Mouse (Mus musculus) embryo, embryonic 9.5 days (tissue): ENCODE measurements around the gene Spi1.
A peak's percentile ranks its signal among the peaks of the same experiment; 100 is the strongest.
"Not testable (repeated sequence)": the region's sequence is repeated elsewhere in the genome, so short reads cannot be mapped to it uniquely, and the experiment has no call there.

Source experiments
- DNase-seq: peaks from one replicate; pipeline ENCODE4 v3.0.0-alpha.2; 2017; ENCODE audit errors: extremely low spot score

Spi1 gene

DNA sequence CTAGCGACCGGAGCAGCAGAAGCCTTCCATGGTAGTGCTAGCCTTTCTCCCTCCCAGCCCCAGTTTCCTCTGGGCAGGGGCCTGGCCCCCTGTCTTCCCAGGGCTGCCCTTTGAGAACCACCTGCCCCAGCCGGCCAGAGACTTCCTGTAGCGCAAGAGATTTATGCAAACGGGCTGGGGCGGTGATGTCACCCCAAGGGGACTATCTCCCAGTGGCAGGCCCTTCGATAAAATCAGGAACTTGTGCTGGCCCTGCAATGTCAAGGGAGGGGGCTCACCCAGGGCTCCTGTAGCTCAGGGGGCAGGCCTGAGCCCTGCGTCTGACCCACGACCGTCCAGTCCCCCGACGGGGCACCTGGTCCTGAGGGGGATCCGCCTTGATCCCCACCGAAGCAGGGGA, 14.3 kb downstream of the Spi1 start:
- DNase-seq, result no peak

DNA sequence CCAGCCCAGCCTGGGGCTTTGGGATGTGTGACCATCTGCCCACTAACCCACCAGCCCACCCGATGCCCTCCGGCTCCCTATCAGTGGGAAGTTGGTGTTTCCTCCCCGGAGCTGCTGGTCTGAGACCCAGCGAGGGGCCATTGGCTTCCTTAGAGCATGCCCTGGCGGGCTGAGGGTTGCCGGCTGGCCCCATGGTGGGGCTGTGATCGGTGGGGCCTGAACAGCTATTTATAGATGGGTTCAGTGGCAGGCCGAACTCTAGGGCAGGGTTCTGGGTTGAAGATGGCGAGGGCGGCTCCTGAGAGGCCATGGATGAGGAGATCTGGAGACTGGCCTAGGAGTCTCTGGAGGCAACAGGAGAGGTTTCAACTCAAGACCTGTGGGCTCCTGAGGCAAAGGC, 14.8 kb downstream of the Spi1 start:
- no peak for DNase-seq

DNA sequence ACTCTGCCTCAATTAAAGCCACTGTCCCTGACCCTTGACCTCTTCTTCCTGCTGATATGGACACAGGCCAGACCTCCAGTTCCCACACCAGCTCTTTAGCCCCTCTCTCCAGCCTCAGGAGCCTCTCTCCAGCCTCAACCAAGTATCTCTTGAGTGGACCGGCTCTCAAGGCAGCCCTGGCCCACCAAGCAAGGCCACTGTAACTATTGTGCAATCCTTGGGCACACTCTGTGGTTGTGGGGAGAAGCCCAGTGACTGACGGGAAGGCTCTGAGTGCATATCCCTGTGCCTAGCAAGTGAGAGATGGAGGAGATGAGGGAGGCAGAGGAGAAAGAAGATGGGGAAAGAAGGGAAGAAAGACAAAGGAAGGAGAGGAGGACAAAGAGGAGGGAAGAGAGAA, 16.0 kb downstream of the Spi1 start:
- no peak for DNase-seq

DNA sequence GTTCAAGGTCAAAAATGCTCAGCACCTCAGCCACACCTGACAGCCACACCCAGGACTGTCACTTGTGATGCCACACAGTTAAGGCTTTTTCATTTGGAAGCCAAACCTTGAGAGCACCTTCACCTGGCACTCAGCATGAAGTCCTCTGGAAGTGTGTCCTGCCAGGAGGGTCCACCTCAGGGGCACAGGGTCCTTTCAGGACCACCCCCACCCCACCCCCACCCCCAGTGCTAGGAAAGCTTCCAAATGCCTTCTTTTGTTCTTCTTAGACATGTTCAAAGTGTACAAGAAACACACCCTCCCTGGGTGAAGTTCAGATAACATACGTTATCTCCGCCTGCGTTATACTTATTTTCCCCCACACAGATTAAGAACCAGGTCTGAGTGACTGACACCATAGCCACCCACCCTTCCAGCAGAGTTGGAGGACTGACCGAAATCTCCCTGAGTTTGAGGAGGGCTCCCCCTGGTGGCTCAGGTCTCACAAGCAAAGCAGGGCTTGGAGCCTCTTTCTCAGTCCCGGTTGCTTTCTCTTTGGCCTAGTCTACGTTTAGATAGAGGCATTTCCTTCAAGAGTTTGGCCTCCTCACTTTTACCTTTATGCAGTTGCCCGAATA, 19.0 kb downstream of the Spi1 start:
- DNase-seq, result peak; percentile 84

DNA sequence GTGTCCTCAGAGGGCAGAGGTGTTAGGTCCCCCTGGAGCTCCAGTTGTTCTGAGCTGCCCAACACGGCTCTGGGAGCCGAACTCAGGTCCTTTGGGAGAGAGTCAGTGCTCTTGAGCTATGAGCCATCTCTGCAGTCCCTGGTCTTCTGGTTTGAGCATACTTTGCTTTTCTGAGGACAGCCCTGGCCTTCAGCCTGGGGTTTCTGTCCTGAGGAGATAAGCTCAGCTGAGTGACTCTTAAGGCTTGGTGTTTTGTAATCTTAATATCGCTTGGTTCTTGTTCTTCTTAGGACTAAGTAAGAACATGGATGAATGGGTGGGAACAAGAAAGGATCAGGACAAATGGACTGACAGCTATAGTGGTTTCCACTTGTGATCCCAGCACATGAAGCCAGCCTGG, 26.0 kb downstream of the Spi1 start:
- no peak for DNase-seq

DNA sequence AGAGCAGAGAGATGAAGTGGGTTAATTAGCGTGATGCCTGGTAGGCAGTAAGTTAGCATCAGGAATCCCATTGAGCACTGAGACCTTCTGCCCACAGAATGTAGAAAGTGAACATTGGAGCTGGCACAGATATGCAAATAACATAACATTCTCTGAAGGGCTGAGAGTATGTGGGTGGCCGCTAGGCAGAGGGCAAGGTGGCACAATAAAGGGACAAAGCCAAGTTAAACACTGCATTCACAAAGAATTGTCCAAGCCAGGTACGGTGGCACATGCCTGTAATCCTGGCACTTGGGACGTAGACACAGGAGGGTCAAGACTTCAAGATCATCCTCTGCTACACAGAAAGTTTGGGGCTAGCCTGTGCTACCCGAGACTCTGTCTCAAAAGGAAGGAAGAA, 27.1 kb downstream of the Spi1 start:
- DNase-seq, result no peak

DNA sequence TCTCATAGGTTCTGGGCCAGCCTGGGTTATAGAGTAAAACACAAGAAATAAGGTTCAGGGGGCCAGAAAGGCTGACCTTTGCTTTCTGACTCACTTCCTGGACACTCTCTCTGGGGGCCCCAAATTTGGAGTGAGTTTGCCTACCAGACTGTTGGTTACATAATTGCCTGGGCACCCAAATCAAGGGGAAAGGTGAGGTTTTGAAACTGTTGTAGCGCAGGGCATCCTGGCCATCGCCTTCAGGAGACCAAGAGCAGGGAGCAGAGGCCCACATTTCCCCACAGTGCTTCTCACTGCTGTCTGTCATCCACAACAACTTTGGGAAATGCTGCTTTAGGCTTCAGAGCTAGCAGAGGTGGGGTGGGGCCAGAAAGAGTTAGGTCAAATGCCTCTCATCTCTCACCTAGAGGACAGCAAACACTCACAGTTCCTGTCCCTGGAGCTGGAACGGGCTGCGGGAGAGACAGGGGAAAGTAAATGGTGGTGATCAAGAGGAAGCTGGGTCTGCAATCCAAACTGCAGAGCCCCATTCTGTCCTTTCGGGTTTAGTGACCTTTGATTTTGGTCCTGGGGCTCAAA, 27.7 kb downstream of the Spi1 start:
- no peak for DNase-seq

DNA sequence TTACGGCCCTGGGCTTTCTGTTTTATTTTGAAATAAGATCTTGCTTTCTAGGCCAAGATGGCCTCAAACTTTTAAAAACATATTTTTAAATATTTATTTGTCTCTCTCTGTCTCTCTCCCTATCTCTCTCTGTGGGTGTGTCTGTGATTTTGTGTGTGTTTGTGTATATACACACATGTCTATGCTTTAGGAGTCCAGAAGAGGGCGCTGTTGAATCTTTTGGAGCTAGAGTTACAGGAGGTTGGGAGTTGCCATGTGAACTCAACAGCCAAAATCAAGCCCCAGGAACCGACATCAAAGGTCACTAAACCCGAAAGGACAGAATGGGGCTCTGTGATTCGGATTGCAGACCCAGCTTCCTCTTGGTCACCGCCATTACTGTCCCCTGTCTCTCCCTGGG, 28.2 kb downstream of the Spi1 start:
- DNase-seq, result no peak

DNA sequence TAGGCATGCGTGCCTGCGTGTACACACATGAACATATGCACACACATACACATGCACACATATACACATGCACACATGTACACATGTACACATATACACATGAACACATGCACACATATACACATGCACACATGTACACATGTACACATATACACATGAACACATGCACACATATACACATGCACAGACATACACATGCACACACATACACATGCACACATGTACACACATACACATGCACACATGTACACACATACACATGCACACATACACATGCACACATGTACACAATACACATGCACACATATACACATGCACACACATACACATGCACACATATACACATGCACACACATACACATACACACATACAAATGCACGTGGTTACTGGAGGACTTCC, 29.6 kb downstream of the Spi1 start:
- not testable (repeated sequence) for DNase-seq

DNA sequence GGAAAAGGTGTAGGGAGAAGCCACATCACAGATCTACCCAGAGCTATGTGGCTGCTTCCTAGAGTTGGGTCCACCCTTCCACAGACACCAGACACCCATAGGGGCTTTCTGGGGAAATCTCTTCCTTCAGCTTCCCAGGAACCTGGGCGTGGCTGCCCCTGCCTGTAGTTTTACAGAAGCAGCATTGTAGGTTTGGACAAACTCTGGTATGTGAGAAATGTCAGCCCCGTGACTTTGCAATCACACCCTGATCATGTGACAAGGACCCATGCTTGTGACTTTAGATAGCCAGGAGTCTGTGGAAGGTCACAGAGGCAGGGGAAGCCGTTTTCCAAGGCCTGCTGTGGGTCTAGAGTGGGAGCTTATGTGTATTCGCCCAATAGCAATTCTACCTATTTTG, 30.3 kb downstream of the Spi1 start:
- DNase-seq, result no peak

DNA sequence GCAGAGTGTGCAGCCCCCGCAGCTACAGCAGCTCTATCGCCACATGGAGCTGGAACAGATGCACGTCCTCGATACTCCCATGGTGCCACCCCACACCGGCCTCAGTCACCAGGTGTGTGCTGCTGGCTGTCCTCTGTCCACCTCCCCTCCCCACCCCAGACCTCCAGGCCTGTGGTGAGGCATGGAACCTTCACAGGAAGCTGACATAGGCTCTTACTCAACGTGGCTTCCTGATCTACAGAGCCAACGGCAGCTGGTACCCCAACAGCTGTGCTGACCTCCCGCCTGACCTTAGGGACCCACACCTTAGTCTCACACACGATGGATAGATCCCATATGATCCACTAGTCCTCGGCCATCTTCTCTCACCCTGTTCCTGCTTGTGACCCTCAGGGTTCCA, 31.1 kb downstream of the Spi1 start:
- DNase-seq, result no peak

DNA sequence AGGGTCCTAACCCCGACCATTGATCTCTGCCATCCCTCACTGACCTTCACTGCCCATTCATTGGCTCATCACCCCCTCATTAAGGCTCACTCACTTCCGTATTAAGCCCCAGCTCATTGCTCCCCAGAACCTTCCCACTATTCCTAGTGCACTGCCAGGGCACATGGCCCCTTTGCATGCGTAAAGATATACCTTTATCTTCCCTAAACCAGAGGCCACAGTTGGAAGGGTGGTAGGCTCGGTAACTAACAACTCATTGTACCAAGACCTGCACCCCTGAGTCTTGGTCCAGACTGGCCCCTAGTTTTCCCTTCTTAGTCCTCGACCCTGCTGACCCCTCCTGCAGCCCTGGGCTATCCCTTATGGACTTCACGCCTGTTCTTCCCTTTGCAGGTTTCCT, 31.7 kb downstream of the Spi1 start:
- DNase-seq, result no peak

DNA sequence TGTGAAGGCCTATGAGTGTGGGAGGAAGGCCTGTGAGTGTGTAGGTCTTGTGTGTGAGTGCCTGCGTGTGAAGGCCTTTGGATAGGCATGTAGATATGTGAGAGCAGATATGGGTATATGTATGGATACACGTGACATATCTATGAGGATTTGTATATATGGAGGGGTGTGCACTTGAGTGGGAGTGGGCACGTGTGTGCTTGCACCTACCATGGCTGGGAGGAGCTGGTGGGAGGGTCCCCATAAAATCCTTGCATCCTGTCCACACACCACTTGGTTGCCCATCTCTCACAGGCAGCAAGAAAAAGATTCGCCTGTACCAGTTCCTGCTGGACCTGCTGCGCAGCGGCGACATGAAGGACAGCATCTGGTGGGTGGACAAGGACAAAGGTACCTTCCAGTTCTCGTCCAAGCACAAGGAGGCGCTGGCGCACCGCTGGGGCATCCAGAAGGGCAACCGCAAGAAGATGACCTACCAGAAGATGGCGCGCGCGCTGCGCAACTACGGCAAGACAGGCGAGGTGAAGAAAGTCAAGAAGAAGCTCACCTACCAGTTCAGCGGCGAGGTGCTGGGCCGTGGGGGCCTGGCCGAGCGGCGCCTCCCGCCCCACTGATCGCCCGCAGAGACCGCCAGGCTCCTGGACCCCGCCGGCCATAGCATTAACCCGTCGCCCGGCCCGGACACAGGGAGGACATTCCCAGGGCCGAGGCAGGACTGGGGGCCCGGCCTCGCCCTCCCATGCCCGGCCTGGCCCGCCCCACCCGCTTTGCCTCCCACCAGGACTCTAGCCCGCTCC, 32.8 kb downstream of the Spi1 start:
- DNase-seq, result peak; percentile 97

DNA sequence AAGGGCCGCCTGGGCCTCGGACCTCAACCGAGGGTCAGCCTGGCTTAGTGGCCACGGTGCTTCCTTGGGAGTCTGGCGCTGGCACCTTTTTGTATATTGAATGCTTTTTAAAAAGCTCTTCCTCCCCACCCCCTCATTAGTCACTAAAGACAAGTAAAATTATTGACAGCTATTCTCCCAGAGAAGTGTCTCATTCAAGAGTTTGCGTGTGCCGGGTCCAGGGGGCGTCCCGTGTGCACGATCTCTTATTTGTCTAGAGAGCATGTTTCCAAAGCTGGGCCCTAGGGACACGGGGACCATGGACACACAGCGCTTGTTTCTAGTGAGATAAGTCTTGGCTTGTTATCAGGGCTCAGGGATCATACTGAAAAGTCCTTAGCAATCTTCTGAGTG, 33.4 kb downstream of the Spi1 start:
- no peak for DNase-seq

DNA sequence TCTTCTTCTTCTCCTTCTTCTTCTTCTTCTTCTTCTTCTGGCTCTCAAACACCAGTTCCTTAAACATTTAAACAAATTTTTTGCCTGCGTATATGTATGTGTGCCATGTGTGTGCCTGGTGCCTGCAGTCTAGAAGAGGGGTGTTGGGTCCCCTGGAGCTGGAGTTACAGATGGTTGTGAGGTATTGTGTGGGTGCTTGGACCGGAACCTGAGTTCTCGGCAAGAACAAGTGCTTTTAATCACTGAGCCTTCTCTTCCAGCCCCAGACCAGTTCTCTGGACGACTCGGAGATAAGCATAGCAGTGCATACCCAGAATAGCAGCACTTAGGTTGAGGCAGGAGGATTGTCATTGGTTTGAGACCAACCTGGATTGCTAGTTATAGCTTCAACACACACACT, 34.7 kb downstream of the Spi1 start:
- no peak for DNase-seq

DNA sequence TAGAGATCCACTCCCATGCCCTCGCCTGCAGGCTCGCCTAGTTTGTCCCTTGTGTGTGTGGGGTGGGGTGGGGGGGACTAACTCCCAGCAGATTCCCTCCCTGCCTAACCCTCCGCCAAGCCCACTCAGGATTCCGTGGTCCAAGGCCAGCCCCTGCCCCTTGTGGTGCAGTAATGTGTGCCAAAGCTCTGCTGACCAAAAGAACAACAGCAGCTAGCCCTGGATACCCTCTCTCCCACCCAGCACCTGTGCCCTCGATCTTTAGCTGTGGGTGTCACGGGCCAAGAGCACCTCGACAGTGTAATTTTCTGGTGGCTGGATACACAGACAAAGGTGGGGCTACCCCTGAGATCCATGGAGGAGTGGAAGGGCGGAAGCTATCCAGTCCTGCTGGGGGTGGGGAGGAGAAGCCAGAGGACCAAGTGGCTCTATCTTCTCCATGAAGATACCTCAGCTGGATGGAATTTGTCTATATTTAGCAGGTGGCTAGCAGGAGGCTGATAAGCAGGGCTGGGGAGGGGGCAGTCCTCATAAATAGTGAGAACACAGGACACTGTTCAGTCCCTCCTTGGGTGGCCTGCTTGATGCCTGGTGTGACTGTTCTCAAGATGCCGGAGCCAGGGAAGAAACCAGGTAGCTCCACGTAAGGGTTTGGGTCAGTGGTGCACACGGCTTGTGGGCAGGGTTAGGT, 35.5 kb downstream of the Spi1 start, which contains the start of gene Mybpc3:
TSS of gene Mybpc3 (plus strand) at position 560 of the 691 bp plus-strand sequence.
- no peak for DNase-seq

DNA sequence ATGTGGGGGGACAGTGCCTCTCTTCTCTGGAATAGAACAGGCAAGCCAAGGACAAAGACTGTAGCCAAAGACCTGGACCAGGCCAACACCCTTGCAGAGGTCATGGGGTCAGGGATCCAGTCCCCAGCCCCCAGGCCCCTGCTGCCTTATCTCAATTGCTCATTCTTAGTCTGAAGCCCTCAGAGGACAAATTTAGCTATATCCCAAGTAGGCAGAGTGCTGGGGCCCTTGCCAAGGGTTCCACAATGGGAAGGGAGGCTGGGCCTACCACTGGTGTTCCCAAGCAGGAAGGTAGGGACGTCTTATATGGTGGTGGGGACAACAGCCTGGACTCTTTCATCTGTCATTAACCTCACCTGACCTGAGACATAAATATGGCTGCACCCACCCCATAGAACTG, 36.5 kb downstream of the Spi1 start:
- no peak for DNase-seq

DNA sequence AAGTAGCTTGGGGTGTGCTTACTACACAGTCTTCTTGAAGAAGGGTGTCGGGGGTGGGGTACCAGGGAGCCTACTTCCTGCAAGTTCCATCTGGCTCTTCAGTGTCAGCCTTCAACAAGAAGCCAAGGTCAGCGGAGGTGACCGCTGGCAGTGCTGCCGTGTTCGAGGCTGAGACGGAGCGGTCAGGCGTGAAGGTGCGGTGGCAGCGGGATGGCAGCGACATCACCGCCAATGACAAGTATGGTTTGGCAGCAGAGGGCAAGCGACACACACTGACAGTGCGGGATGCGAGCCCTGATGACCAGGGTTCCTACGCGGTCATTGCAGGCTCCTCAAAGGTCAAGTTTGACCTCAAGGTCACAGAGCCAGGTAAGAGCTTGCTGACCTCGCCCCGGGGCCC, 36.9 kb downstream of the Spi1 start:
- no peak for DNase-seq

DNA sequence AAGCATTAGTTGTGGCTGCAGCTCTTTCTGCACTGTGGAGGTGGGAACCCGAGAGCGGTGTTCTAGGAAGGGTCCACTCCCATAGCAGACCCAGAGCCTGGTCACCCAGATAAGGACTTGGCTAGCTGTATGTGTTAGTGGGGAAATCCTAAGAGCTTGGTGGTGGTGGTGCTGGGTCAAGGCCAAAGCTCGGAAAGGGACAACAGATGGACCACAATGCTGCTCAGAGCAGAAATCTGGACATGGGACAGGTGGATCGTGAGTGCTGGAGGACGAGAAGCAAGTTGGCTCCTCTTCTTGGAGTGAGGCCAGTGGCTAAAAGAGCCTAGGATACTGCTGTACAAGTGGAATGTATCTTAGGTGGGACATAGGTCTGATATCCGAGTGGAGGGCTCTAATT, 37.4 kb downstream of the Spi1 start:
- no peak for DNase-seq

DNA sequence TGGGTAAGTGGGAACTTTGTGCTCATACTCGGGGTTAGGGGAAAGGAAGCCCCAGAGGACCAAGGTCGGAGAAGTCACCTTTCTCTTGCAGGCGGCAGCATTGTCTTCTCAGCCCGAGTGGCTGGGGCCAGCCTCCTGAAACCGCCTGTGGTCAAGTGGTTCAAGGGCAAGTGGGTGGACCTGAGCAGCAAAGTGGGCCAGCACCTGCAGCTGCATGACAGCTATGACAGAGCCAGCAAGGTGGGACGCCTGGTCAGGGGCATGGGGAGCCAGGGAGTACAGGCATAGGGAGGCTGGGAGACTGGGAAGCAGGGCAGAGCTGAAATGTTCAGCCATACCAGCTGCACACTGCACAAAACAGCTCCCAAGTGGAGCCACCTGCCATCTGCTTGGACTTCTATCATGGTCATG, 38.1 kb downstream of the Spi1 start:
- no peak for DNase-seq

DNA sequence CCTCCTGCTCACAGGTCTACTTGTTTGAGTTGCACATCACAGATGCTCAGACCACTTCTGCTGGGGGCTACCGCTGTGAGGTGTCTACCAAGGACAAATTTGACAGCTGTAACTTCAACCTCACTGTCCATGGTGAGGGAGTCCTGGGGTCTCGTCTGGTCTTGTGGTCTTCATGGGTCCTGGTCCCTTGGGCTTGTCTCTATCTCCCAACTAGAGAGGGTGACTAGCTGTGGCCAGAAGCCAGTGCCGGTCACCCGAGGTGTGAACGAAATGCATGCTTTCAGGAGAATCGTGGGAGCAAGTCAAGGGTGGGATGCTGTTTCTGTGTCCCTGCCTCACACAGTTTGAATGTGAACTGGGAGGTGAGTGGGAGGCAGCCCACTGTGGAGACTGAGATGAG, 38.8 kb downstream of the Spi1 start:
- no peak for DNase-seq

DNA sequence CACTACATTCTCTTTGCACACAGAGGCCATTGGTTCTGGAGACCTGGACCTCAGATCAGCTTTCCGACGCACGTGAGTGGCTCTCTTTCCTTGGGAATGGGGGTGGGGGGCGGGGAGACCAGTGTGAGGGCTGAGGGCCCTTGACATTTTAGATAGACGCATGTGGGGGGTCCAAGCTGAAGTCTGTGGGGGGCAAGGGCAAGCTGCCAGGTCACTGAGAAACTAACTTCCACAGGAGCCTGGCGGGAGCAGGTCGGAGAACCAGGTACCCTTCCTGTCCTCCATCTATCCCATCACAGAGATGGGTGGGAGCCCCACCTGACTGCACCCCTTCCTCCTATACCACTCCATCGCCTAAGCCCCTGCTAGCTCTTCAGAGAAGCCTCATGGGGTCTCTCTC, 39.3 kb downstream of the Spi1 start:
- DNase-seq, result no peak

DNA sequence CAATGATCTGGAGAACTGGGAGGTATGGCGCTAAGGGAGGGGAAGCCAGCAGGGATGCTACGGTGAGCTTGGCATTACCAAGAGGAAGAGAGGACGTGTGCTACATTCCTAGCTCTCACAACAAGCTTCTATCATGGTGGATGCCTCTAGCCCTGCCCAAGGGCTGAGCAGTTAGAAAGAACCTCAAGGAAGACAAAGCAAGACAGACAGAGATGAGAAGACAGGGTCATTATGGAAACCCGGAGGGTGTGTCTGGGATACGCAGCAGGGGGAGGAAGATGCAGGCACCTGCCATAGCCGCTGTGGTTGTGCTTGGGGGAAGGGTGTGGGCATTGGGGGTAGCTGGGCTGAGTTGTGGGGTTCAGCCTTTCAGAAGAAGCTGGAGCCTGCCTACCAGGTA, 41.3 kb downstream of the Spi1 start:
- DNase-seq, result no peak
